Mouse (Mus musculus): Measurements from ENCODE around the gene Mtus2.
A peak's percentile ranks its signal among the peaks of the same experiment; 100 is the strongest.
"Not testable (repeated sequence)": the region's sequence is repeated elsewhere in the genome, so short reads cannot be mapped to it uniquely, and the experiment has no call there.

Gene Mtus2

DNA sequence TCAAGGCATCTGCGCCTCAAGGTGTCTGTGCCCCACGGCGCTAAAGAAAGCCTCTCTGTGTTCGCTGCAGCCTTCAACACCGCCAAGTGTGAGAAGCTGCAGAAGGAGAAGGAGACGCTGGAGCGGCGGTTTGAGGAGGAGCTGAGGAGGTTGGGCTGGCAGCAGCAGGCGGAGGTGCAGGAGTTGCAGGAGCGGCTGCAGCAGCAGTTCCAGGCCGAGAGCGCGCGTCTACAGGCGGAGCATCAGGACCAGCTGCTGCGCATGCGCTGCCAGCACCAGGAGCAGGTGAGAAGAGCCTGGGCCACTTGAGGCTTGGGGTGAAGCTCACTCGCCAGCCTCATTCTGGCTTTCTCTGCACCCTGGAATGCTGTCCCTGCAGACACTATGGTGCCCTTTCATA lies 331.7 kb downstream of the Mtus2 start:
- no peak for DNase-seq

DNA sequence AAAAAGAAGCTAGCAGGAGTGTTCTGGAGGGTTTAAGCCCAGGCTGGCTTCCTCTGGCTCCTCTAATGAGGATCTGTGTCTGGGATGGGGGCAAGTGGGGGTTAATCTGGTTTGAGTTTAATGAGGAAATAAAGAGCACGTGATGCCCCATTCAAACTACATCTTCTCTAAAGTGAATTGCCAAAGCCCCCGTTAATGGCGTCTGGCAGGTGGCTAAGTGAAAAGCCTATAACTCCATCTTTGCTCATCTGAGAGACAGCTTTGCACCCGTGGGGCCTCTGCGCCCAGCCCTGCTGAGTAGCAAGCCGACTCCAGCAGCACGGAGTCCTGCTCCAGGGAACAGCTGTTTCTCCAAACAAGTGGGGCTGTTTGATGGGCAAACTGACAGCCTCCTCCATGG lies 332.8 kb downstream of the Mtus2 start:
- no peak for DNase-seq

DNA sequence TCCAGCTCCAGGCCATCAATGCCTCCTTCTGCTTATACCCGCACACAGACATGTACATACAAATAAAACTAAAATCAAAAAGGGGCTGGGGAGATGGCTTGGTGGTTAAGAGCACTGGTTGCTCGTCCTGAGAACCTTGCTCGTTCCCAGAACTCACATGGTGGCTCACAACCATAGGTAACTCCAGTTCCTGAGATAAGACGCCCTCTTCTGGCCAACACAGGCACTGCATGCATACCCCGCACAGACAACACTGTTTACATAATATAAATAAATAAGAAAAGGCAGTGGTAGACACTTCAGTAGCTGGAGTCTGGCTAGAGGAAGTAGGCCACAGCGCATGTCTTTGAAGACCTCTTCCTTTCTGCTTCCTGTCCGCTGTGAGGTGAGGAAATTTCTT lies 335.7 kb downstream of the Mtus2 start:
- no peak for DNase-seq

DNA sequence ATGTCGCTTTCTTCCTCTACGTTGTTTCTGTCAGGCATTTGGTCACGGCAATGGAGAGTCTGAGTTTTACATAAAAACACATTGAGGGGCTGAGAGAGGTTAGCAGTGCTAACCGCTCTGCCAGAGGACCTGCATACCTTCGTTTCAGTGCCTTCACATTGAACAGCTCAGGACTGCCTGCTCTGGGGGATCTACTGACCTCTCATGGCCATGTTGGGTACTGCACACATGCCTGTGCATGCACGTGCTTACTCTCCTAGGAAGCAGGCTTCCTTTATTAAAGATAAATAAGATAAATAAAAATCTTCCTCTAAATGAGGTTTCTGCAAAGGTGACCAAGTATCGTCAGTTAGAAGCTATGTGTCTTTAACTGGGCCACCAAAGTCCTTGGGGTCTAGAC lies 336.2 kb downstream of the Mtus2 start:
- DNase-seq = peak; percentile 50

DNA sequence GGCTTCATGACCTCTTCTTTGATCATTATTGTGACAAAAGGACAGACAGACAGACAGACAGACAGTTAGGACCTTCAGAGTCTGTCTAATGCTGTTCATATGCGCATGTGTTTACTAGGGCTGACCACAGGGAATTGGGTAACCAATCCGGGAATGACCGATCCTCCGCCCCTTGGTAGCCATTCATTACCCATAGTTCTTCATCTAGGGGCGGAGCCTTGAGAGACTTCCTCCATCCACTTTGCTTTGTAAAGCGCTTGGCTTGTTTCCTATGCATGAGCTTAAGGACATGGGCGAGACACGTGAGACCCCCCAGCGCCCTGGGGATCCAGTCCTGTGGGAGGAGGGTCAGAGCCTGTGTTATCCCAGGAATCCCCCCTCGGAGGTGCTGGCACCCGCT lies 345.8 kb downstream of the Mtus2 start:
- DNase-seq = no peak

DNA sequence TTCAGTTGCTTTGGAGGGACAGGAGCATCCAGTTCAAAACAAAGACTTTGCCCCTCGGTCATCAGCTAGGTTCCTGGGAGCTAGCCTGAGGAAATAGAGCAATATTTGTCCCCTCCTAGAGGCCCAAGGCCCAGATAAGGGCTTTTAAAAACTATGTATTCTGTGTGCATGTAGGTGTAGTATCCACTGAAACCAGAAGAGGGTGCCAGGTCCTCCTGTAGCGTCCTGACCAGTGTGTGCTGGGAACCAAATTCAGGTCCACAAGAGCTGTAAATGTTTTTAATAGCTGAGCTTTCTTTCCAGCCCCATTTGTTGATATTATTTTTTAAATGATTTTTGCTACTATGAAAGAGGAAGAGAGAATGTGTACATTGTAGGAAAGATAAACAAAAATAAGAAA lies 347.0 kb downstream of the Mtus2 start:
- no peak for DNase-seq

DNA sequence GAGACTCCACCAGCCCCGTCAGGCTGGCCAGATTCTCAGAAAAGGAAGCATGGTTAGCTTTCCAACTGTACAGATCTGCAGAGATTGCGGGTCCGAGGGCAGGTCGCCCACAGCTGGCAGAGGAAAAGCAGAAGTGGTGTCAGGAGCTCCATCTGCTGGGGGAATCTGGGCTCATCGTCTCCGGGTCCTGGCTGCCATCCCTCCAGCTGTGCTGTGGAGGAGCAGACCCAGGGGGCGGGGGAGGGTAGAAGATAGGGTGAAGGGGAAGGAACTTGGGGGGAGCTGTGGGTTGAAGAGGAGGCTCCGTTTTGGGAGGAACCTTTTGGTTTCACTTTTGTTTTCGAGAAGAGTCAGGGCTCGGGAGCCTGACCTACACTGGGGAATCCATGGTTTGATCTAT lies 353.7 kb downstream of the Mtus2 start:
- DNase-seq = peak; percentile 60

DNA sequence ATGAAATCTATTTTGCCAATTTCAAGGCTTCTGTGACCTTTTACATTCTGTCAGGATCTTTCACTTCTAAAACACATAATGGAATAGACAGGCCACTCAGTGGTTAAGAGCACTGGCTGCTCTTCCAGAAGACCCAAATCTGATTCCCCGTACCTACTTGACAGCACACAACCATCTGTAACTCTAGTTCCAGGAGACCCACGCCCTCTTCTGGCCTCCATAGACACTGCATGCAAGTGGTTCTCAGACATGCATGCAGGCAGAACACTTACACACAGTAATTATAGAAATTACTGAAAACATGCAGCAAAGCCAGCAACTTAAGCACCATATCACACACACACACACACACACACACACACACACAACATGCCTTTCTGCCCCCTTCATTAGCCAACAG lies 355.3 kb downstream of the Mtus2 start:
- no peak for DNase-seq

DNA sequence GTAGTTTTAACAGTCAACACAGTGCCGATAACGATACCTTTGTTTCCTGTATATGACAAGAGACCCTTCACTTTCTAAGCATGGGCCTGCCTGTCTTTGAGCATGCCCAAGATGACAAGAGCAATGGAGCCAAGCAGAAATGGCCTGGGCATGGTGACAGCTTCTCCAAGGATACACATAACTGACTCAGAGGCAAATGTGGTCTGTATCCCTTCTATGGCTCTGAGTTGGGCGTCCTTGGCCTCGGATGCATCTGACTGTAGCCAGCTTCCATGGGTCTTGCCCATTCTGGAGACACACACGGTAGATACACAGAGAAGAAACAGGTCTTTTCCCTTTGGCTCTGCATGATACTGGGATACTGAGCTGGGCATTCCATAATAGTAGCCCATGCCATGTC lies 357.8 kb downstream of the Mtus2 start:
- no peak for DNase-seq

DNA sequence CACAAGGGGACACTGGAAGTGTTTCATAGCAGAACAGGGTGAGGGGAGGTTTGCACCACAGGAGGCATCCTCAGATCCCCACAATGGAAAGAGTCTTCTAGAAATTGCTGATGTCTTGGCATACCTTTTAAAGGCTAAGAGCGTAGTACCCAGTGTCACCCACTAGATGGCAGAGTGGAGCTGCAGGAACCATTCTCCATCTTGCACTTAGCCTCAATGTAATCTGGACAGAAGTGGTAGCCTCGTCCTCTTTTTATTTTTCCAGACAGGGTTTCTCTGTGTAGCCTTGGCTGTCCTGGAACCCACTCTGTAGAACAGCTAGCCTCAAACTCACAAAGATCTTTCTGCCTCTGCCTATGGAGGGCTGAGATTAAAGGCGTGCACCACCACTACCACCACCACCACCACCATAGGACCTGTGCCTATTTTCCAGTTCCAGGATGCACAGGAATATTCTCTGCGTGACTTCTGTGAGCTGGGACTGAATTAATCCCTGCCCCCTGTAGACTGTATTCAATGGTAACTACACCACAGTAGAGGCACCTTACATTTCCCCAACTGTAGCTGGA lies 368.3 kb downstream of the Mtus2 start:
- DNase-seq = peak; percentile 44

DNA sequence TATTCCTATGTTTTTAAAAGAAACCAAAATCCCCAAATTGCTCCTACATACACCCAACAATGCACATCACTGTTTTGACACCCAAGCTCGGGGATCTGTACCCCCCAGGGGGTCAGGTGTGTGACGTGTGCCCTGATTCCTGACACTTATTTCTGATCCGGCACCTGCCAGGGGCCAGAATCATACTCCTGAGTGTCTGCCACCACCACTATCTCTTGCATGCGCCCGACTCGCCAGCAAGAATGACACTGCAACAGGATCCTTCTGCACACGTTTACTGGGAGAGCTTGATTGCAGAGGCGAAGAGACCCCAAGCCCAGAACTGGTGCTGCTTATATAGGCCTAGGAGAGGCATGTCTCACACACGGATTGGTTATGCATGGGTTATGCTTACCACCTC lies 369.2 kb downstream of the Mtus2 start:
- DNase-seq = not testable (repeated sequence)

DNA sequence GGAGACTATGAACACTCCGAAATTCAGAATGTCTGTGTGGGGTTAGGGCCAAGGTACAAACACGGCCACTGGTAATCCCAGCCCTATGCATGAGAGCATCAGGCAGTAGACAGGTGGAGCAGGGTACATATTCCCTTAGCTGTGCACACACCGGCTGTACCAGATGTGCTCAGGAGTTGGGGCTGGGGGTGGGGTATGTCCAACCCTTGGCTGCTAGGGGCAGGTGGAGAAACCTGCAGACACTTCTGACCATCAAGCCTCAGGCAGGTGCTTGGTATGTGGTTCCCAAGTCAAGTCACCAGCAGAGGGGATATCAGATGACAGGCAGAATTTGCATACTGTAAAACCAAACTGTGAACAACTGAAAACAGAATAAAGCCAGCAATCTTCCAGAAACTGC lies 371.9 kb downstream of the Mtus2 start:
- DNase-seq = no peak

DNA sequence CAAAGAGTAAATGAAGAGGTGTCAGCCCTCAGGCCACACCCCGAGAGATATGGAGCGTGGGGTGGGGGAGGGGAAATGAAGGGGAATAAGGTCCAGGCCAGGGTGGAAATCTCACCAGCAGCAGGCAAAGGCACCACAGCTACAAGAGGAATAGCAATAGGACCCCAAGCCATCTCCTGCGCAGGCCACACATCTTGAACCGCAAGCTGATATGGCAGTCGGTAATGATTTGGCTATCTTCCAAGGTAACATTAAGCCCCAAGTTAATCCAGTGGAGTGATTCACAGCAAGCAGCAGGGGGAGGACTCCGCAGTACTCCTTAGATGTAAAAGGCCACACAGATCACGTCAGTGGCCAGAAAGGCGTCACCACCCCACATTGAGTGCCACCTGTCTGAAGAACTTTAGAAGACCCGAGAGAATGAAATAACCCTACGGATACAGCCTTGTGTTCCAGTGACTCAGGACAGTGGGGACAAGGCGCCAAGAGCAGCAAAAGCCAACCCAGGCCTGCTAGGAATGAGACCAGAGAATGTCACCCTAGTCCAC lies 374.2 kb downstream of the Mtus2 start:
- no peak for DNase-seq

DNA sequence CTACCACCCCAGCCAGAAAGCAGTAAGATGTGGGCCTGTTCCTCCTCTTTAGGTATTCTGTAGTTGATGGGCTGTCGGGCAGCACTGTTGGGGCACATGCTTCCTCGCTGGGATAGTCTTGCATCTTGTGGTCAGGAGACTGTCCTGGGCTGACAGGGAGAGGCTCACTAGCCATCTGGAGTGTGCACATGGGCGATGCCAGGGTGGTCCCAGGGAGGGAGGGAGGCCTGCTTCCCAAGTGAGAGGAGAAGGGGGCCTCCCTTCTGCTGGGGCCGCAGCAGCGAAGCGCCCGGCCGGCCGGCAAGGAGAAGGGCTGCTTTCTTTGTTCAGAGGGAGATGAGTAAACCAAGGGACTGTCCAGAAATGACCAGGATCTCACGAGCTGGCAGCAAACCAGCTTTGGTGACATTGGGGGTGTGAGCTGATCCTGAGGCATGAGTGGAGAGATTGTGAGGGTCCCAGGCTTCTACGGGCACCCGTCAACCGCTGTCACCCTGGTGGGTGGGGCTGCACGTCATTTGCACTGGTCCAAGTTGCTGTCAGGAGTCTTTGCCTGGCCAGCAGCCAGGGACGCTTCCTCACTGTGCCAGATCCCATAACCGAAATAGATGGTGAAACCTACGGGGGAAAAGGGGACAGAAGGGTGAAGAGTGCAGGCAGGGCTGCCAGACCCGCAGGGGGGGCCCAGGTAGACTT lies 375.0 kb downstream of the Mtus2 start:
- no peak for DNase-seq

DNA sequence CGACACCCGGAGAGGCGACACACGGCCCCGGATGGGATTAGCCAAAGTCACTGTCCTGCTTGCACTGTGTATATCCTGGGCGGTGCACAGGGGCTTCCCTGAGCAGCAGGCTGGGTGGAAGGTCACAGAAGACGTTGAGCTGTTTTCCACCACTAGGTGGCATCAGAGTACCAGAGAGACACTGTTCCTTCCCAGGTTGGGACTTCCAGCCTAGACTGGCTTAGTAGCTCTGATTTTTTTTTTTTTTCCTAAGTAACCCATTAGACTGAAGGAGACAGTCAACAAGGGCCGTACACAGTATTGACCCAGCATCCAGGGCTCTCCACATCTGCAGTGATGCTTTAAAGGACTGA lies 375.5 kb downstream of the Mtus2 start:
- DNase-seq = peak; percentile 72

DNA sequence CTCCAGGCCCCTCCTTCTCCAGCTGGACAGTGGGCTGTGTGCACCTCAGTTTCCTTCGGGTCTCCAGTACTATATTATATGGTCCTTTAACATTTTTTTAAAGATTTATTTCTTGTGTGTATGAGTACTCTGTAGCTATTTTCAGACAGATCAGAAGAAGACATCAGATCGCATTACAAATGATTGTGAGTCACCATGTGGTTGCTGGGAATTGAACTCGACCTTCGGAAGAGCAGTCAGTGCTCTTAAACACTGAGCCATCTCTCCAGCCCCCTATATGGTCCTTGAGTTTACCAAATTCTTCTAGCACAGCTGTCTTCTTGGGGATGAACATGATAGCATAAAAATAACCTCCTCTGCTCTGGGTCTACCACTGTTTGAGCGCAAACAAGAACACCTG lies 382.0 kb downstream of the Mtus2 start:
- DNase-seq = no peak

DNA sequence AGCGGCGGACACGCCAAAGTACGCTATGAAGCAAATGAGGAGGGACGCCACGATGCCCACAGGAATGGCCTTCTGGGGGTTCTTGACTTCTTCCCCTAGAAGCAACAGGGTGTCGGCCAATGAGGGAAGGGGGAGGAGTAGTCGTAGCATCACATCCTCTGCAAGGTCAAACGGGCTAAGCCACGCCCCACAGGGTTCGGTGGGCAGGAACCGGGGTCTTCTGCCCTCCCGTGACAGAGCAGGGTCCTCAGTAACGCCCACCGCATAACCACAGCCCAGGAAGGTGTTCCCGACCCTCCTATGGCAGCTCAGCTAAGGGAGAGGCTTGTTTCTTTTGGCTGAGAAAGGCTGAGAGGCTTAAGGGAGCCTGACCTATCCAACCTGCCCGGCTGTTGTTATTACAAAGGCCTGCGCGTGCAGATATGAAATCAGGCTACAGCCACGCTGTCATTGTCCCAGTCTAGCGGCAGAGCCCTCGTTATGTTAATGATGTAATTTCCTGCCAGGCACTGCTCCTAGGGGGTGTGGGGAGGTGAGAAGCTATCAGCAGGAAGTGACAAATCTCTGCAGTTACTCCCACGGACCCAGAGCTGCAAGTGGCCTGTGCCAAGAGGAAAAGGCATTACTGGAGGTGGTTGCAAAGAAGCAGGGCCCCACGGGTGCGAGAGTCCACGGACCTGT lies 385.1 kb downstream of the Mtus2 start:
- peak; percentile 11 for DNase-seq

DNA sequence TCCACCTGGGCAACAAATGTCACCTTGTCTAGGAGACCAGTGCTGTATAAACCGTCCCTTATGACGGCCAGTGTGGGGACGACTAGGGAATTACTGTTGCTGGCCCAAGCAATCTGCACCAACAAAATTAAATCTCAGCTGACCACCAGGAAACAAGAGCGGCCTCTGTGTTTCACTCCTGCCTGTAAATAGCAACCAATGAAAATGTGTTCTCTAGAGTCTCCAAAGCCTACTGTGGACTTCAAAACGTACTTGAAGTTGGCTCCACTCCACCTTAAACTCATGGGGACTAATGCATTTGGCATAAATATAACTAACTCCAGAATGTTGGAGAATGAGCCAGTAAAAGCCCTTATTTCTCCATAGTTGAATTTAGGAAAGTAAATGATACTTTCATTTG lies 387.3 kb downstream of the Mtus2 start:
- DNase-seq = no peak

DNA sequence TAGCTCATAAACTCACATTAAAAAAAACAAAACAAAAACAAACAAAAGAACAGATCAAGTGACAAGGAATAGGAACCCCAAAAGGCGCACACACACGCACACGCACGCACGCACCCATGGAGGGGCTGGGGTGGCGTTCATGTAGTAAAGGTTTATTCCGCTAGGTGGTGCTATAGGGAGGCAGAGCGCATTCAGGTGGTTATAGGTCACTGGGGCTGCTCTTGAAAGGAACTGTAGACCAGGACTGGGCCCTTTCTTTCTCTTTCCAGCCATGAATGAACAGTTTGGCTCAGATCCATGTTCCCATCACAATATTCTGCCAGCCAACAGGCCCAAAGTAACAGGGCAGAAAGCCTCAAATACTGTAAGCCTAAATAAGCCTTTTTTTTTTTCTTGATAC lies 389.4 kb downstream of the Mtus2 start:
- peak; percentile 9 for DNase-seq

DNA sequence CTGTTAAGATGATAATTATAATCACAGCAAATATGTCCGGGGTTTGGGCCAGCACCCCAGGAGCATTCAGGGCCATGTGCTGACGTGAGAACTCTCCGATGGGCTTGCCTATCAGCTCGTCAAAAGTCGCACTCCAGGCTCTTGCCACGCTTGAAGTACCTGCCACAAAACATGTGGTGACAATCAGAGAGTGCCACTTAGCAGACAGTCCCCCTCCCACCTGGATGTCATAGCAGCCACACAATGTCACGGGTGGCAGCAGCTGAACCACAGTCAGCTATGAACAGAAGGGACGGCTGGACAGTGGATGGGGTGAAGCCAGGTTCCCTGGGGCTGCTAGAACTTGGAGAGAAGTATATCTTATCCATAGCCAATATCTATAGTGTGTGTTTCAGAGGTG lies 391.0 kb downstream of the Mtus2 start:
- no peak for DNase-seq

DNA sequence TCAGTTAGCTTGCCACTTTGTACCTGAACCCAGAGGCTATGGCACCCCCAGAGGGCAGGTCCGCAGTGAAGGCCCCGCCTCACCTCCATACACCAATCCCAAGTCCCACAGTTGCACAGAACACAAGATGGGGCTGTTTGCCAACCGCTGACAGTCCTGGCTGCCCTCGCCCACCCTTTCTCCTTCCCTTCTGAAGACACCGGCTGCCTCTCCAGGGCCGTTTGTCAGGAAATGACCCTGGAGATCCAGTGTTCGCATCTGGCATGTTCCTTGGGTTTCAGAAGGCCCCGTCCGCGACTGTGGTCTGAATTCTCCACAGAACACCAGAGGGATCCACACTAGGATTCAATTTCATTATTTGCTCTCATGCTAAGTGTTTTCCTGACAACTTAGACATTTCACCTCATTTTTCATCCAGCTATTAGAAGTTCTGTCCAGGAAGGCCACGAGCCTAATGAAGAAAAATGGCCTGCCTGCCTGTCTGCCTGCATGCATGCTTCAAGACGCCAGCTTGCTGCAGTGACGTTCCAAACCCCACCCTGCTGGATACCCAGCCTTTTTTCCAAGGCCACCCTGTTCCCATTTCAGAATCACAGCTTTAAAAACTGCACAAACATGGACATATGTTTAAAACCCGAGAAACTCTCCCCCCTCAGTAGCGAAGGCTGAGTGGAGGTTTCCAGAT lies 392.3 kb downstream of the Mtus2 start:
- DNase-seq = no peak

DNA sequence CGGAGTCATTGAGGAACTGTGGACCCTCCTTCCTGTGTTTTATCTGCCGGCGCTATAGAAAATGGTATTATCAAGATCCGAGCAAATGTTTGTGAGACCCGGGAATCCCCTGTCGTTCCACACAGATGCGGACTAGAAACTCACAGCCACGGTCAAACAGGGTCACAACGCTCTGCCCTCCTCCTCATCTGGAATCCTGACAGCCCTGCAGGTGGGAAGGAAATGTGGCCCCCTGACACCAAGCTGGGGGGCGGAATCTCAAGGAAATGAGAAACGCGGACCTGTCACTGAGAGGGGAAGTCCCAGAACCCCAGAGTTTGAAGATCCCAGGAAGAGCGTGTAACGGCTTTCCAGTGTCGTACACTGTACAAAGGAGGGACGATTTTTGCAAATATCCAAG lies 396.3 kb downstream of the Mtus2 start:
- DNase-seq = no peak

DNA sequence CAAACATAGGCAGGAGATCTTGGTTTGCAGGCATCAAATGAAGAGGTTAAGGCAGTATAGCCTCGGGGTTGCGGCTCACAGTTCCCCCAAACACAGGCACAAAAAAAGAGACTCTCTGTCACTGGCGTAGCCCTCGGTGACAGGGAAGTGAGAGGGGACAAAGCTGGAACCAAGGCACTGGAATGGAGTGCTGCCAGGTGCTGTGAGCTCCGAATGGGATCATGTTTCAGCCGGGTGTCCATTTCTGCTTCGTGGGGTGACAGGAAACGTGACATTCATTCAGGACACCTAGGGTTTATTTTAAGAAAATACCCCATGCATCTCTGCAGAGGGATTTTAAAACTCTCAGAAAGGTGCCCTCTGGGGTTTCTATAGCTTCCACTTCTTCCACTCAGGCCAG lies 397.4 kb downstream of the Mtus2 start:
- no peak for DNase-seq

DNA sequence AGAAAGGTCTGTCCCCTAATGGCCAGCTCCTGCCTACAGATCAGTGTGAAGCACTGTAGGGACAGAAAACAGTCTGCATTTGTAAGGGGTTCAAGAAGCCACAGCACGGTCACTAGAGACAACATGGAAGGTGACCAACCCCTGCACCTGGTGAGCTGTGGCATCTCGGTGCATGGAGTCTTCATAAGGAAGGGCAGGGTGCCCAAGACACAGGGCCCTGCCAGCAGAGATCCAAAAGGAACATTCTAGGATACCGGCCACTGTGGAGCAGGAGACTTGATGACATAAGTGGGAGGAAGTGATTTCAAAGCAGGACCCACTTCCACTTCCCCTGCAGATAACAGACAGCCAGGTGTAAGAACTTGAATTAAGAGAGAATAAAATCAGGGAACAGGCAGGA lies 398.7 kb downstream of the Mtus2 start:
- no peak for DNase-seq

Measured in thymus, postnatal 25 days (tissue).